Mouse (Mus musculus) urinary bladder, postnatal 4 days (tissue): Measurements from ENCODE around the gene Tmem44.
"Not testable (repeated sequence)": the region's sequence is repeated elsewhere in the genome, so short reads cannot be mapped to it uniquely, and the experiment has no call there.

ENCODE experiments used
- DNase-seq, 2 experiments: peaks; one replicate each; pipeline ENCODE4 v3.0.0; 2021 to 2022; ENCODE audit warnings: low spot score in 2 of 2

Gene Tmem44

GRCm38 (mm10) chr16:30497307-30497706, 53.3 kb downstream of the Tmem44 start:
- DNase-seq, result no peak

GRCm38 (mm10) chr16:30494883-30495282, 55.8 kb downstream of the Tmem44 start:
- DNase-seq, result no peak

- no peak for DNase-seq
Observed at GRCm38 (mm10) chr16:30491742-30492141, 58.9 kb downstream of the Tmem44 start.

DNA sequence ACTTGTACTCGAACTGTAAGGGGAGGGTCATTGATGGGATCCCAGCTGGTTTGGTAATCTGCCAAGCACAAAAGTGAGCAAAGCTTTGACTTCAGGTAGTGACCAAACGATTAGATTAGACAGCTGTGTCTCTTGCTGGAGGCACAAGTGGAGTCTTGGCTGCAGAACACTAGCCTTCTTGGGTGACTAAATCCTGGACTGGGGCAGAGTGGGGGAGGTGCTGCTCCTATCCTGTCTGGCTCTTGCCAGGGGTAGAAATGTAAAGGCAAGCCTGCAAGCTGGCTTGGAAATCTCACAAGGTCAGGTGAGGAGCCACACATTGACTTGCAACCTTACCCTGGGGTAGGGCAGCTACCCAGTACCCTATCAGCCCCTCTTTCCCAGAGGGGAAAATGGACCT, 59.9 kb downstream of the Tmem44 start:
- DNase-seq, result no peak

DNA sequence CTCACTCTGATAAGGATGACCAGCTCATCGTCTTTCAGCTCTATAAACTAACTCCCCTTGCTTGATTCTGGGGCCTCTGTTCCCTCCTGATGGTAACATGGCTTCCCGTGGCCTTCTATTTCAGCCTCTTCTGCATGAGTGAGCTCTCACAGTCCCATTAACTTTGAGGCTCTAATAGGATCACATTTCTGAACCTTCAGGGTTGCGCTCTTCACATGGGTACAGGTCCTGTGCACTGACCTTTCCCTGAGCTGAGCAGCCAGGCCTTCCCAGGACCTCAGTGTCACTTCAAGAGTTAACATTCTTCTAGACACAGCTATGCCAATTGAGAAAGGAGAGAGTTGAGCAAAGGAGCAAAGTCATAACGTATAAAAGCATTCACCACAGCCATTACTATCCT, 60.3 kb downstream of the Tmem44 start:
- DNase-seq, result no peak

DNA sequence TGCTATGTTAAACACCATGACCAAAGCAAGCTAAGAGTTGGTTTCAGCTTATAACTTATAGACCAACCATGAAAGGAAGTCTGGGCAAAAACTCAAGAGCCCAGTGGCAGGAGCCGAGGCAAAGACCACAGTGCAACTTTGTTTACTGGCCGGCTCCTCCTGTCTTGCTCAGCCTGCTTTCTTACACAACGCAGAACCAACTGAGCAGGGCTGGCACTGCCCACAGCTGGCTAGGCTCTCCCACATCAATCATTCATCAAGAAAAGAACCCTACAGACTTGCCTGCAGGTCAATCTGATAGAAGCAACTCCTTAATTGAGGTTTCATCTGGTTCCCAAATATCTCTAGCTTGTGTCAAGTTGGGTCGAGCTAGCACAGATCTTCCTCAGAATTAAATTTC, 61.0 kb downstream of the Tmem44 start:
- DNase-seq, result no peak

DNA sequence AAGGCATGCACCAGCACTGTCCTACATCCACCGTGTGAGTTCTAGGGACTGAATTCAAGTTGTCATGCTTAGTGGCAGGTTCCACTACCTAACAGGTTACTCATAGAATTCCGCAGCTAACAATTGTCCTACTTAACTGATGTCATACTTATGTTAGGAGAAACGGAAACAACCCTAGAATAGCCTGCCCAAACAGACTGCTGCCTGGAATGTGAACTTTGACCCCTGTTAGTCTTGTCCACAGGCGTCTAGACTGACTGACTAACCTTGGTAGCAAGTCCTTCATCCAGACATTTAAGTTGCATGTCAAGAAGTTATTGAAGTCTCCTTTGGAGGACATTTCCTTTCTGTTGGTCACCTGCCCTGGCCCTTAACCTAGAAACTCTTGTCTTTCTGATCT, 64.1 kb downstream of the Tmem44 start:
- no peak for DNase-seq

- no peak for DNase-seq
Observed at GRCm38 (mm10) chr16:30477791-30478190, 72.9 kb downstream of the Tmem44 start.

DNA sequence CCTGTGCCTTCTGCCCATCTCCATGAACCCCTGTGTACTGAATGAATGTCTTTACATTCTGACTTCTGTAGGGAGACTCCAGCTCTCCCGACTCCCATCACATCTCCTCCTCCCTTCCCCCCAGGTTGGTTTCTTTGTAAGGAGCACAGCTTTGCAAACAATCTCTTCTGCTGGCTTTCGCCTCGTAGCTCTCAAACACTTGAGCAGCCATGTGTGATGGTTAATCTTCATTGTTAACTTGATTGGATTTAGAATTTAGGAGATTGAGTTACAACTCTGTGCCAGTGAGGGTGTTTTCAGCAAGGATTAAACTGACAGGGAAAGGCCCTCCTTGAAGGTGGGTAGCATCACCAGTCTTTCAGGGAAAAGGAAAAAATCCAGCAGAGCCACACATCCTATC, 73.6 kb downstream of the Tmem44 start:
- no peak for DNase-seq

- DNase-seq, result no peak
Observed at GRCm38 (mm10) chr16:30475633-30476461, 74.8 kb downstream of the Tmem44 start.

- DNase-seq, result no peak
Observed at GRCm38 (mm10) chr16:30472447-30472846, 78.2 kb downstream of the Tmem44 start.

DNA sequence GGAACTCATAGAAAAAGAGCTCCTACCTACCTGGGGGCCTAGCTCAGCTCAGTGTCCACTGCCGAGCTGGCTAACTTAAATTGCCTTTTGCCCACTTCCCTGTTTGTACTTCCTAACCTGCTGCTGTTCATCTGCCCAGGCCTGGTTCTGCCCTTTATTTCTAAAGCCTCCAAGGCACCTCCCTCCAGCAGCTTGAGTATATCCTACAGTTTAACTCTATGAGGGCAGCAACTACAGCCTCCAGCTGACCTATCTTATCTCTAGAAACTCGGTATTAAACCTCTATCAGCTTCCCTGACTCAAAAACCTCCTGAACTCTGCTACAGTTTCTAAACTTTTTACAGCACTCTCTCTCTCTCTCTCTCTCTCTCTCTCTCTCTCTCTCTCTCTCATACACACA, 78.7 kb downstream of the Tmem44 start:
- DNase-seq, result no peak

- DNase-seq, result no peak
Observed at GRCm38 (mm10) chr16:30468944-30469343, 81.7 kb downstream of the Tmem44 start.

GRCm38 (mm10) chr16:30465680-30466298, 84.9 kb downstream of the Tmem44 start:
- DNase-seq, result no peak

GRCm38 (mm10) chr16:30464742-30465141, 85.9 kb downstream of the Tmem44 start:
- DNase-seq, result not testable (repeated sequence)
